Mouse (Mus musculus): ENCODE measurements around the gene St6galnac3.

Gene St6galnac3

DNA sequence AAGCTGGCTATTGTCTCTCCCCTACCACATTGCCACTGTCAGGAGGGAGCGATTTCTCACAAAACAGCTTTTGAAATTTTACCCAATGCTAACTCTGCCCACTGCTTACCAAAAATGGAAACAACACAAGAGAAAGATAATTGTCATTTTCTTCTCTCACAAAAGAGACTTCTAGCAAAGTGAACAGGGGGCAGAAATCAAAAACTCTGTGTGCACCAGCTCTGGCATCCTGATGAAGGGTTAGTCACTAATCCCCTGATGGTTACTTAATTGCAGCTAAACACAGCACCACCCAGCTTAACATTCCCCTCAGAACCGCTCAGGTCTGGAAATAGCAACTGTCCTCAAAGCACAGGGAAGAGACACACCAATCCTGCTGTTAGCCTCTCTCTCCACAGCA, 144.3 kb downstream of the St6galnac3 start:
- no peak for DNase-seq

DNA sequence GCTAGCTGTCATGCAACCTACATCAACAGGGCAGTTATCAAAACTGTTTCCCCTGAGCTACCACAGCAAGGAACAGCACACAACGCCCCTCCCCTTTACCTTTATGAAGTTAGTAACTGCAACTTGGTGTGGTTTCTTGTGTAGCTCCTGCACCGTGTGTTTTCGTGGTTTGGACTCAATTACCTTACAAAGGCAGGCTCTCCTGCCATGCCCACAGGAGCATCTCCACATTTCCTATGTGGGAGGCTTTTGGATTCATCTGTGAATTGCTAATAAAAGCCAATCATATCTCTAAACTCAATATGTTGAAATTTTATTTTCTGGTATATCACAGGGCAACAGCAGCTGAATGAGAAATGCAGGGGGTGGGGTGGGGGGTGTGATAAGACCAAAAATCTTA, 144.8 kb downstream of the St6galnac3 start:
- DNase-seq = no peak

GRCm38 (mm10) chr3:153577286-153577685, 147.7 kb downstream of the St6galnac3 start:
- no peak for DNase-seq

DNA sequence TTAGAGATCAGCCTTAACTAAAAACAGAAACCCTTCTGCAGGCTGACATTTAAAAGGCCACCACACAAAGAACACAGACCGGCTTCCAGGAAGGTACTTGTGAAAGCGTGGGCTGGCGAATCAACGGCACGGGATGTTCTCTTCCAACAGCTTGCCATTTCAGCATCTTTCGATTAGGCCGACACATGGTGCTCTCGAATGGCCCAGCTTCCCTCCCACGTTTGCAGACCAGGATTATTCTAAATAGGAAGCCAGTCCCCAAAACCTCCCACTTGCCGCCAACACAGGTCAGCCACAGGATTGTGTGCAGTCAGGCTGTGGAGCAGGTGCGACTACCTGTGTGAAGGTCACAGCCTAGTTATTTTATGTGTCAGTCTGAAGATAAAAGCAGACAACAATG, 153.8 kb downstream of the St6galnac3 start:
- no peak for DNase-seq

- no peak for DNase-seq
Observed at GRCm38 (mm10) chr3:153568815-153569214, 156.2 kb downstream of the St6galnac3 start.

- no peak for DNase-seq
Observed at GRCm38 (mm10) chr3:153567913-153568312, 157.1 kb downstream of the St6galnac3 start.

GRCm38 (mm10) chr3:153567512-153567911, 157.5 kb downstream of the St6galnac3 start:
- DNase-seq = no peak

DNA sequence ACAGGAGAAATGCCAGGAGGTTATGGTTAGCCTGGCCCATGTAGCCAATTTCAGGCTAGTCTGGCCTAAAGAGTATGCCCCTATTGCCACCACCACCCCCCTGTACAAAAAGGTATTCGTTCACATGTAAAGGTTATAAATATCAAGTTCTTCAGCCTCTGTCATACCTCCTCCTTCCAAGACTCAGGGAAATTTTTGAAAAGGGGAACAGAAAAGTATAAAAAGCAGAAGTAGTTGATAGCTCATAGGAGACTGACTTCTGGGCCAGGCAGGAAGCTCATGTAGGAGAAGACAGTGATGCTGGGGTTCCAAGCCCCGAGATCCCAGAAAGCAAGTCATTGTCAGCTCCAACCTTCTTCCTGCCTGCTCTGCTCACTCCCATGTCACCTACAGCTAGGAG, 158.9 kb downstream of the St6galnac3 start:
- DNase-seq = no peak

- DNase-seq = peak; percentile 7
Observed at GRCm38 (mm10) chr3:153560897-153561296, 164.1 kb downstream of the St6galnac3 start.

- no peak for DNase-seq
Observed at GRCm38 (mm10) chr3:153559586-153559985, 165.4 kb downstream of the St6galnac3 start.

DNA sequence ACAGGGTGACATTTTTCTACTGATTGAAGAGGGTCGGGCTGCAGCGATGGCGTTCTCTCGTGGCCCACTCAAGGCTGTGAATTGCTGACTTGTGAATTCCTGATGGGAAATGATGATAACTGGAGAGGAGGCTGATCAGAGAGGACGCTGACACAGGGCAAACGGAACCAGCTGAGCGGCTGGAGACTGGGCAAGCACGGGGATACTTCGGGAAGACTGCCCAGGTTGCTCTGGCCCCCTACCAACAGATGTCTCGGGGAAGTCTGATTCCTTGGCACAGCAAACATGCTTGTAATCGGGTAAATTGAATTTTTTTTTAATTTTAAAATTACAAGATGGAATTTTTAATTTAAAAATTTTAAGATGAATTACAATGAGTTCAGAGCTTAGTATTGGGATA, 168.4 kb downstream of the St6galnac3 start:
- no peak for DNase-seq

- no peak for DNase-seq
Observed at GRCm38 (mm10) chr3:153553712-153554111, 171.3 kb downstream of the St6galnac3 start.

DNA sequence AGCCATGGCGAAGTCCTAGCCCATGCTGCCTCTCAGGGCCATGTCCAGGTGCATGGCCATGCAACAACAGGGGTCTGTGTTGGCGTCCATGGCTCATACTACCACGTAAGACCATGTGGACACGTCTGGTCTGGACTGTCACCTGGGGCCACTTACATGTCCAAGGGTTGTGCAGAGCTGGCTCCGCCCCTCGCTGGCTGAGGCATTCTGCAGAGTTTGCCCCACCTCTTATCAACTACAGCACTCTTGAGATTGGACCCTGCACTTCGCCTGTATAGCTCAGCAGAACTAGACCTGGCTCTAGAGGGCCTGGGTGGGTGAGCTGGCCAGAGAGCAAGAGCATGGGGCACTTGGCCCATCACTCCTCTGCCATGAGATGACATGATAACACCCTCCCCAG, 171.7 kb downstream of the St6galnac3 start:
- DNase-seq = no peak

GRCm38 (mm10) chr3:153546936-153547683, 177.9 kb downstream of the St6galnac3 start:
- no peak for DNase-seq

DNA sequence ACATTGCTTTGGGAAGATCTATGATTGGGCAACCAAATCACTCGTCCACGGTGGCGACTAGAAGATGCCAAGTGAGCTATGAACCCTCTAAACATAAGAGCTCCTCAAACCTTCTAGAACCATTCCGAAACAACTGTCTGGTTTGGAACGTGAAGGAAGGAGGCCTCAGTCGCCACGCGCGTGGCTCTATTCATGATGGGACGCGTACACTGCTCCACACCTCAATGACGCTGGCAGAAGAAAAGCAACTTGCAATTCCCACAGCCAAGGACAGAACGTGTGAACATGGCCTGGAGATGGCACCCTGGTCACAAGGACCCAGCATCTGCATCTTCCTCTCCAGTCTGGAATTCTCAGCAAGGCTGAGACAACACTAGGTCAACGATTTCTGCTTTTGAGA, 185.1 kb downstream of the St6galnac3 start:
- no peak for DNase-seq

- DNase-seq = no peak
Observed at GRCm38 (mm10) chr3:153538396-153538795, 186.6 kb downstream of the St6galnac3 start.

- no peak for DNase-seq
Observed at GRCm38 (mm10) chr3:153537435-153537834, 187.5 kb downstream of the St6galnac3 start.

DNA sequence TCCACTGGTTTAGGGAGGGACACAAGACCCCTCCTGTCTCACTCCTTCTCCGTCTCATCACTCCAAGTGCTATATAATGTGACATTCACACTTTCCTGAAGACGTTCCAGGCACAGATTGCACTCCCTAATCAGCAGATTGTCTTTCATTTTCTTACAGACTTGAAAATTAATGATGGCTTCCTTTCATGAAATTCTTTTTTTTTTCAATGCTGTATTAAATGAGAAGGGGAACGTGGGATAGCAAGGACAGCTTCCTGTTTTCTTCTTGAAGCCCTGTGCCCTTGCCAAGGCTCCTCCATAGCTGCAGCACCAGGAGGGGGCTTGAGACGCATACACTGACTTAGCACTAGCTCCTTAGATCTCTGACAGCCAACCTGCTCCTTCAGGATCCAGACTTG, 188.7 kb downstream of the St6galnac3 start:
- DNase-seq = no peak

DNA sequence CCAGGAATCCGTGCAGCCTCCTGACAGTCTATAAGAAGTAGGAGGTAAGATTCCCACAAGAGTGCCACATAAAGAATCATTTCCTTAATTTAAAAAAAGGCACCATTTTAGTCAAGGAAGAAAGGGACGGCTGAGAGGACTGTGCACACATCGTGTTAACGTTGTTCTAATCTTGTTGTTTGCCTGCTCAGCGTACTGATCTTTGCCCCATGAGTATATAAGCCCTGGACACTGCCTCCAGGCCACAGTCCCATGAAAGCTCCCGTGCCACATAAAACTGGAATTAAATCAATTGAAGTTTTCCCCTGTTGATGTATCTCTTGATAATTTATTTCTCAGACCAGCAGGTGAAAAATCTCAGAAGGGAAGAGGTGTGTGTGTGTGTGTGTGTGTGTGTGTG, 195.8 kb downstream of the St6galnac3 start:
- no peak for DNase-seq

- DNase-seq = no peak
Observed at GRCm38 (mm10) chr3:153525151-153525768, 199.7 kb downstream of the St6galnac3 start.

- no peak for DNase-seq
Observed at GRCm38 (mm10) chr3:153516848-153517247, 208.1 kb downstream of the St6galnac3 start.

GRCm38 (mm10) chr3:153513501-153514060, 211.4 kb downstream of the St6galnac3 start:
- no peak for DNase-seq

DNA sequence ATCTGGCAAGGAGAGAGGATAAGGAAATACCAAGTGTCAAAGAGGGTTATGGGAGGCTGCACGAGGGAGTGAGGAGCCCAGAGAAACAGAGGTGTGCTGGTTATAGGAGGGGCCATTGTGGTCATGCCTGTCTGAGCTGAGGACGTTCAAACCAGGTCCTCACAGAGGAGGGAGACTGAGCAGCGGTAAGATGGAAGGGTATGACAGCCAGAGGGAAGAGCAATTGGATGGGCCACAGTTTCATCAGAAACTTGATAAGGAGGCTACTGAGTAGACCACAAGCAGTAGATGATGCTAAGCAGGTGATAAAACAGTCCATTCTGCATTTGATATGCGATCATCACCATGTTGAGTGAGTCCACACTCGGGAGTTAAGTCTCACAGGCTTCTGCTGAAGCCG, 212.4 kb downstream of the St6galnac3 start:
- DNase-seq = no peak

- no peak for DNase-seq
Observed at GRCm38 (mm10) chr3:153511151-153511580, 213.8 kb downstream of the St6galnac3 start.

All from kidney, adult 11 months (tissue).